Mouse (Mus musculus): Measurements from ENCODE around the gene Strn. TPM values are rescaled to one million over a fixed set of nuclear protein-coding genes. Genes with fewer than 3 reads are reported as not detected.
A peak's percentile ranks its signal among the peaks of the same experiment; 100 is the strongest.

Strn gene
- polyA plus RNA-seq, 1 experiment from 2014 or later = 6.2 TPM

DNA sequence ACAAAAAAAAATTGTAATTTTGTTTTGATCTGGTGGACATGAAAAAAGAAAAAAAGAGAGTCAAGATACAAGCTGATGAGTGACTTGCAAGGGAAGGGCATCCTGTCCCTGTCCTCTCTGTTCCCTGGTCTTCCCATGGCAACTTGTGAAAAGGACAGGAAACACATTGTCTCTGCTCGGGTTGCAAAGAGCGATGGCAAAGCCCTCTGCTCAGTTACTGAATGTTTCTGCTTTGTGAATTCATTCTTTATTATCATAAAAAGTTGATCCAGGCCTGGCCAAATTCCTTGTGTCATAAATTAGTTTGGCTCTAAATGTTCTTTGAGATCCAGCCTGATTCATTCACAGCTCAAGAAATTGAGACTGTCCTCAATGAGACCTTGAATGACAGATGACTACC is 775 bp upstream of the Strn start:
- no peaks in the 10 kb centered on the region for H3K27me3 ChIP-seq (ENCODE audit: poor library complexity, severe bottlenecking)
- peaks cover 28% of the 10 kb centered on the region for H3K4me1 ChIP-seq
- no peak overlapping the region for H3K27ac ChIP-seq
- H3K4me3 ChIP-seq = no peak overlapping the region
- H3K9me3 ChIP-seq = no peaks in the 10 kb centered on the region
- DNase-seq (ENCODE audit: extremely low spot score, low spot score) = no peak
- 38% methylated on average over 2 of the region's 2 CpGs for WGBS
- H3K36me3 ChIP-seq (replicated peaks) = no peaks in the 10 kb centered on the region

DNA sequence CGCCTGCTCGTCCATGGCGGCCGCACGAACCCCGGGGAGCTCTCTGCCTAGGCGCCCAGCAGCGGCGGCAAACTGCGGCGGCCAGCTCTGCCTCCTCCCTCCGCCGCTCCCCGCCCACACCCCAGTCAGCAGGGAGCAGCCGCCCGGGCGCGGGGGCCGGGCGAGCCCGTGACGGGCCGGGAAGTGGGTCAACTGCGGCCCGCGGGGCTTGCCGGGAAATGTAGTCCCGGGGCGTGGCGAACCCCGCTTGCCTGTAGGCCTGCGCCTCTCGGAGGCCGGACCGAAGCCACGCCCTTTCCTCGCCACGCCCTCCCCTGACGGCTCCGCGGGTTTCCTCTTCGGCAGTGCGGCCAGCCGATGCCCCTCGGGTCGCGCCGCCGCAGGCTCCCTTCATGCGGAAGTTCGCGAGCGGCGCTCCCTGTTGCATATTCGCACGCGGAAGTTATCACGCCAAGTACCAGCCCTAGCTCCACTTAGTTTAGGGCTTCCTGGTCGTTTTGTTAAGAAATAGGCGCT is 465 bp downstream of the Strn start:
- Histone ChIP-seq H3K4me1 (peaks cover 33% of the 10 kb centered on the region), H3K4me3 (peak overlapping the region; percentile 90), H3K9me3 (no peaks in the 10 kb centered on the region), H3K27ac (peak overlapping the region; percentile 96), H3K27me3 (ENCODE audit: poor library complexity, severe bottlenecking) (no peaks in the 10 kb centered on the region), H3K36me3 (replicated peaks) (0 out of 2 replicates have a peak, but pooled peaks cover 5% of the 10 kb centered on the region)
- DNase-seq (ENCODE audit: extremely low spot score, low spot score) = peak; percentile 98
- 0% methylated on average over 60 of the region's 60 CpGs for WGBS

GRCm38 (mm10) chr17:78735731-78736472 is 1.1 kb downstream of the Strn start:
- WGBS = 1% methylated on average over 24 of the region's 39 CpGs

DNA sequence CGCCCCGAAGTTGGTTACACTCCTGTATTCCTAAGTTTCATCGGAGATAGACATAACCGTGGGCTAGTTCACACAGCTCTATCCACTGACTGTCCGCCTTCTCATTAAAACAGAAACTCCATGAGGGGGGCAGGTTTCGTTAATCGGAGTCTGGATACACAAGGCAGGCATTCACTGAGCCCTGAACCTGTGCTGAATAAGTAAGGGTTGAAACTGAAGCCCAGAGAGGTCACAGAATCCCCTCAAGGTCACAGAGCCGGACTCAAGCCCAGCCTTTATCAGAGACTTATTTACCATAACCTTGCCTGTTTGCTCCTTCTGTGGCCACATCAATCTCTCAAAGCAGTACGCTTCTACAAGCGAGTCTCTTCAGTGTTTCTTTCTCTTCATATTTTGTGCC is 2.2 kb downstream of the Strn start:
- H3K27me3 ChIP-seq (ENCODE audit: poor library complexity, severe bottlenecking) = no peaks in the 10 kb centered on the region
- peak overlapping the region; percentile 90; the same call in 1 of the 2 replicates for H3K4me3 ChIP-seq
- peaks cover 36% of the 10 kb centered on the region for H3K4me1 ChIP-seq
- DNase-seq (ENCODE audit: extremely low spot score, low spot score) = no peak
- H3K36me3 ChIP-seq (replicated peaks) = 0 out of 2 replicates have a peak, but pooled peaks cover 5% of the 10 kb centered on the region
- 78% methylated on average over 10 of the region's 10 CpGs for WGBS
- H3K9me3 ChIP-seq = no peaks in the 10 kb centered on the region
- H3K27ac ChIP-seq = no peak overlapping the region

More at GRCm38 (mm10) chr17:78735731-78736472, 1.1 kb downstream of the Strn start:
- 0 out of 2 replicates have a peak, but pooled peaks cover 5% of the 10 kb centered on the region for H3K36me3 ChIP-seq (replicated peaks)
- peaks cover 33% of the 10 kb centered on the region for H3K4me1 ChIP-seq
- no peaks in the 10 kb centered on the region for H3K9me3 ChIP-seq
- peak overlapping the region; percentile 90 for H3K4me3 ChIP-seq
- H3K27me3 ChIP-seq (ENCODE audit: poor library complexity, severe bottlenecking) = no peaks in the 10 kb centered on the region
- H3K27ac ChIP-seq = peak overlapping the region; percentile 96
- DNase-seq (ENCODE audit: extremely low spot score, low spot score) = peak; percentile 21

DNA sequence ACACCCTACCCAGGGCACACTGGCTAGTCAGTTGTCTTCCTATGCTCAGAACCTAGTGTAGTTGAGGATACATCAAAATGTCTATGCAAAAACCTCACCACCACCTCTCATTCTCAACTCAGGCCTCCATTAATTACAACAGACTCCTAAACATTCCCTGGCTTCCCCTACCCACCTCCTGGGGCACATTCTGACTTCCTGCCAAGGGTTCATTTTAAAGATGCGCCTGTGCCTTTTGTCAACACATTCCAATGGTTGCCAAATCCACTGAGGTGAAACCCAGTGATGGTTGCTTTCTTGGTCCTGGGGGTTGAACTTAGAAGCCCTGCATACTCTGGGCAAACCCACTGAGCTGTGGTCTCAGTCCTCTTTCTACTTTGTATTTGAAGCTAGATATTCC is 4.9 kb downstream of the Strn start:
- no peak for DNase-seq (ENCODE audit: extremely low spot score, low spot score)
- H3K36me3 ChIP-seq (replicated peaks) = peaks cover 5% of the 10 kb centered on the region; the same call in 1 of the 2 replicates
- no peaks in the 10 kb centered on the region for H3K27me3 ChIP-seq (ENCODE audit: poor library complexity, severe bottlenecking)
- no peak overlapping the region for H3K27ac ChIP-seq
- WGBS = 68% methylated on average over 1 of the region's 1 CpGs
- H3K4me1 ChIP-seq = peaks cover 32% of the 10 kb centered on the region
- H3K9me3 ChIP-seq = no peaks in the 10 kb centered on the region
- no peak overlapping the region for H3K4me3 ChIP-seq

DNA sequence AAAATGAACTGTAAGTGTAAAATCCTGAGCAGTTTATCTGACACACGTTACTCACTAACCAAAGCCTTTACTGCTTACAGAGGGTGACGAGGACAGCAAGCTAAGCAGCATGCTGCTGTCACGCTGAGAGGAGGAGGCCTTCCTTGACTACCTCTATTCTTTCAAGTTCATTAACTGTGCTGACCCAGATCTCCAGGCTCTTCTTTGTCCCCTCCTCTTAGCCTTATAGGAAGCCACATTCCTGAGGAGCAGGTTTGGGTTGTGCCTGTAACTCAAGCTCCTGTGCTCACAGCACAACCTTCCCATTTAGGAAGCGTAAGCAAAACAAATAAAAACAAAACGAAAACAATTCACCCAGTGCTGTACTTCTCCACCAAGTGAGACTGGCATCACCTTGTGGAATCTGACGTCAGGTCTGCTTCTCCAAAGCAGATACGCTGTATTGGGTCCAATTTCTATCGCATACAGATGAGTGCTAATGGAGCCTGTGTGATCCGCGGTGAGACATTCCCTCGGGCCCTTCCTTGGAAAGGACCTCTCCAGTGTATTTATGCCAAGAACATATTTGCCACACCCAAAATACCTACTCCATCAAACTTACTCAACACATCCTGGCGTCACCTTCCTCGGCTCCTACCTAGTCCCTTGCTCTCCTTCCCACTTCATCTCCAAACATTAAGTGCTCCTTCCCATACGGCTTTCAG is 10.1 kb downstream of the Strn start:
- H3K27ac ChIP-seq = no peak overlapping the region
- no peak for DNase-seq (ENCODE audit: extremely low spot score, low spot score)
- no peaks in the 10 kb centered on the region for H3K9me3 ChIP-seq
- H3K4me3 ChIP-seq = no peak overlapping the region
- peaks cover 4% of the 10 kb centered on the region; the same call in 1 of the 2 replicates for H3K36me3 ChIP-seq (replicated peaks)
- no peaks in the 10 kb centered on the region for H3K27me3 ChIP-seq (ENCODE audit: poor library complexity, severe bottlenecking)
- 0 out of 2 replicates have a peak, but pooled peaks cover 8% of the 10 kb centered on the region for H3K4me1 ChIP-seq
- WGBS = 78% methylated on average over 14 of the region's 14 CpGs

- Histone ChIP-seq H3K36me3 (replicated peaks) (peaks cover 4% of the 10 kb centered on the region; the same call in 1 of the 2 replicates), H3K27me3 (ENCODE audit: poor library complexity, severe bottlenecking) (no peaks in the 10 kb centered on the region), H3K4me3 (no peak overlapping the region), H3K9me3 (no peaks in the 10 kb centered on the region), H3K27ac (no peak overlapping the region), H3K4me1 (0 out of 2 replicates have a peak, but pooled peaks cover 4% of the 10 kb centered on the region)
- 83% methylated on average over 6 of the region's 6 CpGs for WGBS
- DNase-seq (ENCODE audit: extremely low spot score, low spot score) = no peak
Observed at GRCm38 (mm10) chr17:78724461-78725055, 12.4 kb downstream of the Strn start.

DNA sequence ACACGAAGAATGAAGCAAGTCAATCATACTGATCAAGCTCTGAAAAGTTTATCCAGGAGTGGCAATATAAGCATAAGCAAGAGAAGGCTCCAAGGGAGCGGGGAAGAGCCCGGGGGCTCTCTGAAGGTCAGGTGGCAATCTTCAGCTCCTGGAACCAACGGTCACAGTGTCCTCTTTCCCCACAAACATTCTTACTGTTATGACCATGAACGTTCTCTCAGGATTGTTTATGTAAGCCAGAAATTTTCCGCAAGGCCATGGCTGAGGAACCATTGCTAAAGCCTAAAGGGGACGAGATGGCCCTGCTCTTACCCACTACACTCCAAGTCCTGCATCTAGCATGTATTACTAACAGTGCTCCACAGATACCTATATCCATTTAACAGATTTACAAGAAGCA is 15.3 kb downstream of the Strn start:
- peaks cover 5% of the 10 kb centered on the region; the same call in 1 of the 2 replicates for H3K9me3 ChIP-seq
- H3K27ac ChIP-seq = no peak overlapping the region
- H3K4me1 ChIP-seq = 0 out of 2 replicates have a peak, but pooled peaks cover under 1% of the 10 kb centered on the region
- H3K27me3 ChIP-seq (ENCODE audit: poor library complexity, severe bottlenecking) = no peaks in the 10 kb centered on the region
- peaks cover 13% of the 10 kb centered on the region for H3K36me3 ChIP-seq (replicated peaks)
- 90% methylated on average over 7 of the region's 7 CpGs for WGBS
- DNase-seq (ENCODE audit: extremely low spot score, low spot score) = no peak
- no peak overlapping the region for H3K4me3 ChIP-seq

DNA sequence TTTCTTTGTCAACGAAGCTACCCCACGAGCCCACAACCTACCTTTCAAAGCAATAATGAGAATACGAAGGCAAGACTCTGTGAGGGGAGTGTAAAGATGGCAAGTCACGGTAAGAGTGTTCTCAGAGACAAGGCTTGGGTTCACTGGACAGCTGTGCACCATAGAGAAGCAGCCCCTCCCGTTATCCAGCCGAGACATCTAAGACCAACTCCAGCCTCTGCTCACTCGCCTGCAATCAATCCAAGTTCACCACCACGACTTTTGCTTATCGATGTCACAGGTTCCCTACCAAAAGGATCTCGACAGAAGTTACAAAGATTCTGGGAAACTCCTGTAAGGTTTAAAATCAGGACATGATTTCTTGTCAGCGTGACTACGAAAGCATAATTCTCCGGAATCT is 17.9 kb downstream of the Strn start:
- 95% methylated on average over 13 of the region's 13 CpGs for WGBS
- DNase-seq (ENCODE audit: extremely low spot score, low spot score) = no peak
- H3K36me3 ChIP-seq (replicated peaks) = peaks cover 13% of the 10 kb centered on the region
- no peaks in the 10 kb centered on the region for H3K27me3 ChIP-seq (ENCODE audit: poor library complexity, severe bottlenecking)
- peaks cover 5% of the 10 kb centered on the region; the same call in 1 of the 2 replicates for H3K9me3 ChIP-seq
- H3K27ac ChIP-seq = no peak overlapping the region
- H3K4me1 ChIP-seq = no peaks in the 10 kb centered on the region
- no peak overlapping the region for H3K4me3 ChIP-seq

DNA sequence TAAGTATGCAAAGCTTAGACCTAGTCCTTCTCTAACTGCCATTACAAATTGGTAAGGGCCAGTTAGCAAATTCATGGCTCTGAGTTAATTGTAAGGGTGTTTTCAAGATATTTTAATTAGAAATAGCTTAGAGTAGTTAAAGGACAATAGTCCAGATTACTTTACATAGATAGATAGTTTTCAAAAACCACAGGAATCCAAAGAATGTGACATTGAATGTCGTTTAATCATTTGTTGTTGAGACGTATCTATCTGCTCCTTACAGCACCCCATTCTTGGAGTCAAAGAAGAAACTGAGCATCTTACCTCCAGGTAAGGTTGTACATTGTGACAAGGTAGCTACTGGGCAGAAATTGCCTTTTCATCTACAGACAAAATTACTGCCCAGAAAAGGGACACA is 26.7 kb downstream of the Strn start:
- Histone ChIP-seq H3K9me3 (peaks cover 7% of the 10 kb centered on the region; the same call in 1 of the 2 replicates), H3K27me3 (ENCODE audit: poor library complexity, severe bottlenecking) (no peaks in the 10 kb centered on the region), H3K36me3 (replicated peaks) (peaks cover 11% of the 10 kb centered on the region), H3K4me3 (no peak overlapping the region), H3K27ac (no peak overlapping the region), H3K4me1 (no peaks in the 10 kb centered on the region)
- 79% methylated on average over 2 of the region's 2 CpGs for WGBS
- DNase-seq (ENCODE audit: extremely low spot score, low spot score) = no peak

GRCm38 (mm10) chr17:78708422-78708821 is 28.6 kb downstream of the Strn start:
- Histone ChIP-seq H3K4me3 (no peak overlapping the region), H3K9me3 (peaks cover 7% of the 10 kb centered on the region; the same call in 1 of the 2 replicates), H3K36me3 (replicated peaks) (peaks cover 16% of the 10 kb centered on the region), H3K27me3 (ENCODE audit: poor library complexity, severe bottlenecking) (no peaks in the 10 kb centered on the region), H3K4me1 (no peaks in the 10 kb centered on the region), H3K27ac (no peak overlapping the region)
- 89% methylated on average over 7 of the region's 7 CpGs for WGBS
- DNase-seq (ENCODE audit: extremely low spot score, low spot score) = no peak

GRCm38 (mm10) chr17:78702988-78703387 is 34.0 kb downstream of the Strn start:
- Histone ChIP-seq H3K9me3 (peaks cover 7% of the 10 kb centered on the region; the same call in 1 of the 2 replicates), H3K27me3 (ENCODE audit: poor library complexity, severe bottlenecking) (no peaks in the 10 kb centered on the region), H3K27ac (no peak overlapping the region), H3K4me3 (no peak overlapping the region), H3K4me1 (no peaks in the 10 kb centered on the region), H3K36me3 (replicated peaks) (peaks cover 26% of the 10 kb centered on the region)
- no peak for DNase-seq (ENCODE audit: extremely low spot score, low spot score)
- WGBS = 93% methylated on average over 7 of the region's 7 CpGs

Measured in forebrain, embryonic 10.5 days (tissue).